Mouse (Mus musculus): ENCODE results near the gene Nxph4.

- TF ChIP-seq EP300 (IDR thresholded peaks at IDR 0.05; ENCODE audit: low read depth) (no peak), CTCF (IDR thresholded peaks at IDR 0.05; ENCODE audit: low read depth) (no peak)
Measured at GRCm38 (mm10) chr10:127534036-127534928, at the start of gene Nxph4.
